Mouse (Mus musculus): ENCODE results near the gene Vkorc1l1. TPM values are rescaled to one million over a fixed set of nuclear protein-coding genes. Genes with fewer than 3 reads are reported as not detected.

Vkorc1l1 gene
- polyA plus RNA-seq (2012) = 8.4 and 8.6 TPM in 2 replicates

GRCm38 (mm10) chr5:129941495-129942045 is at the start of gene Vkorc1l1:
Gene Vkorc1l1, plus strand, starts transcription at chr5:129941970.

GRCm38 (mm10) chr5:129895198-129896088 is 46.3 kb upstream of the Vkorc1l1 start, which contains the start of gene Zbed5:
Gene Zbed5, plus strand, starts transcription at chr5:129895723.

GRCm38 (mm10) chr5:129898449-129898848 is 43.3 kb upstream of the Vkorc1l1 start, which contains the start of gene Phkg1:
Gene Phkg1, minus strand, starts transcription at chr5:129898549.

GRCm38 (mm10) chr5:129908242-129908965 is 33.4 kb upstream of the Vkorc1l1 start, which contains the start of gene Nupr1l:
Gene Nupr1l, plus strand, starts transcription at chr5:129908540.

GRCm38 (mm10) chr5:130002301-130003146 is 60.8 kb downstream of the Vkorc1l1 start, which contains the start of gene Gusb:
Gene Gusb, minus strand, starts transcription at chr5:130003049.

GRCm38 (mm10) chr5:130029142-130029897 is 87.5 kb downstream of the Vkorc1l1 start, which contains the start of the genes Asl and Crcp:
Gene Asl, minus strand, starts transcription at chr5:130029247.
Gene Crcp, plus strand, starts transcription at chr5:130029290.

Other genes starting within 250 kb of the Vkorc1l1 start
- gene Sept14, start 233.5 kb upstream of the Vkorc1l1 start, polyA plus RNA-seq (2012) = not detected in 2 replicates
- 25.7 and 30.9 TPM in 2 replicates for gene Mrps17, start 226.5 kb upstream of the Vkorc1l1 start, polyA plus RNA-seq (2012)
- gene Nipsnap2, start 216.9 kb upstream of the Vkorc1l1 start, polyA plus RNA-seq (2012) = 24.9 and 27.0 TPM in 2 replicates
- 26.1 and 32.4 TPM in 2 replicates for gene Psph, start 154.5 kb upstream of the Vkorc1l1 start, polyA plus RNA-seq (2012)
- gene Sumf2, start 95.0 kb upstream of the Vkorc1l1 start, polyA plus RNA-seq (2012) = 25.6 and 26.9 TPM in 2 replicates
- 504 and 509 TPM in 2 replicates for gene Chchd2, start 54.5 kb upstream of the Vkorc1l1 start, polyA plus RNA-seq (2012)
- gene Zbed5, start 46.2 kb upstream of the Vkorc1l1 start, polyA plus RNA-seq (2012) = 1.6 and 2.7 TPM in 2 replicates
- 0.03 and 0.34 TPM in 2 replicates for gene Phkg1, start 43.4 kb upstream of the Vkorc1l1 start, polyA plus RNA-seq (2012)
- gene Nupr1l, start 33.4 kb upstream of the Vkorc1l1 start, polyA plus RNA-seq (2012) = 1.5 and 3.0 TPM in 2 replicates
- gene Gusb, start 61.1 kb downstream of the Vkorc1l1 start, polyA plus RNA-seq (2012) = 49.1 and 57.2 TPM in 2 replicates
- 29.9 and 31.8 TPM in 2 replicates for gene Asl, start 87.3 kb downstream of the Vkorc1l1 start, polyA plus RNA-seq (2012)
- 9.2 and 12.2 TPM in 2 replicates for gene Crcp, start 87.3 kb downstream of the Vkorc1l1 start, polyA plus RNA-seq (2012)
- gene Tpst1, start 131.4 kb downstream of the Vkorc1l1 start, polyA plus RNA-seq (2012) = 16.3 and 18.6 TPM in 2 replicates
- gene Kctd7, start 202.9 kb downstream of the Vkorc1l1 start, polyA plus RNA-seq (2012) = 6.0 and 12.9 TPM in 2 replicates
- gene Rabgef1, start 229.8 kb downstream of the Vkorc1l1 start, polyA plus RNA-seq (2012) = 35.3 and 69.0 TPM in 2 replicates

All from megakaryocyte-erythroid progenitor cell, adult 5 weeks (primary cell).